Mouse (Mus musculus) heart, adult 2 months (tissue): ENCODE results near the gene V1ra8.

Experiments used
- EP300 ChIP-seq: fragments of 200-500 bp; IDR thresholded peaks from 2 replicates; pipeline ENCODE4 v1.6.1; 2011; ENCODE audit warnings: low read depth, low read length, control low read depth; ENCODE audit not compliant: insufficient read depth
- POLR2A ChIP-seq: fragments of 200-500 bp; IDR thresholded peaks from 2 replicates; pipeline ENCODE4 v1.6.1; 2011; ENCODE audit warnings: mild to moderate bottlenecking, low read depth, low read length, control low read depth; ENCODE audit not compliant: insufficient read depth

GRCm38 (mm10) chr6:90174508-90174907 lies 28.1 kb upstream of the V1ra8 start, which contains the start of gene Vmn1r52:
- TF ChIP-seq EP300 (no peak), POLR2A (no peak)
